Mouse (Mus musculus) CH12F3 (cell line): ENCODE data around the gene Kcnj9.

Source experiments
- in situ Hi-C: fragments of 300-500 bp; cut with MboI; formaldehyde crosslinking; loops from 2 replicates; pipeline ENCODE4 v1.14.3; 2020; ENCODE audit warnings: low sequenced_read_pairs

Gene Kcnj9

GRCm38 (mm10) chr1:172295751-172296197 is 33.3 kb downstream of the Kcnj9 start:
- in situ Hi-C loops = no loop called here

GRCm38 (mm10) chr1:172293449-172293848 is 35.7 kb downstream of the Kcnj9 start:
- in situ Hi-C loops = no loop called here

- in situ Hi-C loops = no loop called here
These were observed 36.2 kb downstream of the Kcnj9 start for GRCm38 (mm10) chr1:172292880-172293279.

- in situ Hi-C loops = no loop called here
These were observed 39.5 kb downstream of the Kcnj9 start for GRCm38 (mm10) chr1:172289617-172289946.

- in situ Hi-C loops = no loop called here
These were observed 40.1 kb downstream of the Kcnj9 start for GRCm38 (mm10) chr1:172288900-172289616.

GRCm38 (mm10) chr1:172286740-172287139 is 42.4 kb downstream of the Kcnj9 start:
- in situ Hi-C loops = no loop called here

- in situ Hi-C loops = no loop called here
These were observed 44.9 kb downstream of the Kcnj9 start for GRCm38 (mm10) chr1:172284221-172284620.

- in situ Hi-C loops = no loop called here
These were observed 46.0 kb downstream of the Kcnj9 start for GRCm38 (mm10) chr1:172283073-172283472.

GRCm38 (mm10) chr1:172281522-172282254 is 47.4 kb downstream of the Kcnj9 start:
- in situ Hi-C loops = no loop called here

GRCm38 (mm10) chr1:172279768-172280509 is 49.2 kb downstream of the Kcnj9 start:
- in situ Hi-C loops = no loop called here

- in situ Hi-C loops = no loop called here
These were observed 50.8 kb downstream of the Kcnj9 start for GRCm38 (mm10) chr1:172278328-172278727.

GRCm38 (mm10) chr1:172277172-172277571 is 51.9 kb downstream of the Kcnj9 start:
- in situ Hi-C loops = no loop called here

GRCm38 (mm10) chr1:172274547-172274946 is 54.6 kb downstream of the Kcnj9 start:
- in situ Hi-C loops = no loop called here

GRCm38 (mm10) chr1:172274116-172274515 is 55.0 kb downstream of the Kcnj9 start:
- in situ Hi-C loops = no loop called here

- in situ Hi-C loops = no loop called here
These were observed 55.7 kb downstream of the Kcnj9 start for GRCm38 (mm10) chr1:172273386-172273785.

- in situ Hi-C loops = no loop called here
These were observed 57.4 kb downstream of the Kcnj9 start for GRCm38 (mm10) chr1:172271765-172272164.

GRCm38 (mm10) chr1:172271208-172271607 is 57.9 kb downstream of the Kcnj9 start:
- in situ Hi-C loops = no loop called here
